Mouse (Mus musculus): ENCODE results near the gene Bcl7b. TPM values are rescaled to one million over a fixed set of nuclear protein-coding genes. Genes with fewer than 3 reads are reported as not detected.

The Bcl7b gene
- polyA plus RNA-seq, 1 experiment from 2014 or later: 58.8 TPM

DNA sequence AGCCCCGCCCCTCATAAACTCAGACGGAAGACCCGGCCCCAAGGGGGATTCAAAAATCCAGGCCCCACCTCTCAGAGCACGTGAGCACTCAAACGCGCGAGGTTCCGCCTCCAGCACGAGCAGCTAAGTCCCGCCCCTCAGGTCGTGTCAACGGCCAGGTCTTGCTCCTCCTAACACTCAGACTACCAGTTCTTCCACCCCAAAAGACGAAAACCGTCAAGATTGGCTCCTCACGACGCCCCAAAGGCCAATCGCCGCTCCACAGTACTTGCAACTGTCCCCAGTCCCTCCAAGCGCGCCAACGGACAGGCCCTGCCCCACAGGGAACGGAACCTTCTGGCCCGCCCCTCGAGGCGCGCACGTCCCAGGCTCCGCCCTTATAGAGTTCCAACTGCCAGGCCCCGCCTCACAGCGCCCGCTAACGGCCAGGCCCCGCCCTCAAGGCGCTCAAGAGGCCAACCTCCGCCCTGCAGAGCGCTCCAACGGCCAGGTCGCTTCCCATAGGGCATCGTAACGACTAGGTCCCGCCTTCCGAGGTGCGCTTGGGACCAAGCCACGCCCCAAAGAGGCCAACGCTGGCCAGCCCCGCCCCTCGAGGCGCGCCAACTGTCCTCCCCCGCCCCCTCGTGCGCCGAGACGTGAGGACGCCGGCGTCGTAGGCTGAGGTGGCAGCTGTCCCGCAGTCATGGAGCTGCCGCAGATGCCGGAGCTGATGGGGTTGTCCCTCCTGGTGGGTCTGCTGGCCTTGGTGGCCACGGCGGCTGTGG lies 18.8 kb upstream of the Bcl7b start, which contains the start of gene Tbl2:
Gene Tbl2, plus strand, starts transcription at position 605 of the 767 bp plus-strand sequence.
- Histone ChIP-seq H3K27ac (peak within 1 kb of the TSS; percentile 85), H3K4me2 (ENCODE audit: low read length) (peak within 1 kb of the TSS; percentile 75), H3K9me3 (replicated peaks; ENCODE audit: low read length) (no peaks in the 10 kb centered on the region), H3K9ac (ENCODE audit: low read depth, low read length) (peak within 1 kb of the TSS; percentile 61), H3K4me1 (replicated peaks; ENCODE audit: insufficient read depth, low read length) (no peaks in the 10 kb centered on the region; the same call in 1 of the 2 replicates), H3K27me3 (ENCODE audit: insufficient read depth, low read length) (no peaks in the 10 kb centered on the region), H3K4me3 (replicated peaks; ENCODE audit: low read depth, low read length) (peak within 1 kb of the TSS; percentile 63), H3K36me3 (ENCODE audit: insufficient read depth, low read length) (peaks cover 5% of the 10 kb centered on the region)
- TF ChIP-seq CTCF (IDR thresholded peaks at IDR 0.05; ENCODE audit: low read depth): peak; percentile 46; the same call in 1 of the 2 replicates
- ATAC-seq (replicated peaks; ENCODE audit: low FRiP score, low read depth) (peak; percentile 98), DNase-seq (ENCODE audit: low spot score) (peak; percentile 100)
- under 1% methylated on average over 59 of the region's 63 CpGs for WGBS

DNA sequence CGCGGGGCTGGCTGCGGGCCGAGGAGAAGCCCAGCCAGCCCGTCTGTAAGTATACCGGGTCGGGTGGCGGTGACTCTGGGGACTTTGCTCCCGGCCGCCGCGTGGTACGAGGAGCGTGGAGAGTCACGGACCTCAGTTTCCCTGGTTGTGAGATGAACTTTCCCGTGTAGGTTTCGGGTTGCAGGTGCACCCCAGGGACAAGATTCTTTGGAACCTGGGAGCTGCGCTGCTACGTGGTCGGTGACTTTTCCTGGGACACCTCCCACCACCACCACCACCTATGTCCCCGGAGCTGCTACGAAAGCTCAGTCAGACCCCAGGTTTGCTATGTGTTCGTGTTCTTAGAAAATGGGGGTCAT lies 18.3 kb upstream of the Bcl7b start:
- Histone ChIP-seq H3K9ac (ENCODE audit: low read depth, low read length) (peak overlapping the region; percentile 61), H3K36me3 (ENCODE audit: insufficient read depth, low read length) (peaks cover 10% of the 10 kb centered on the region), H3K9me3 (replicated peaks; ENCODE audit: low read length) (no peaks in the 10 kb centered on the region), H3K27ac (no peak overlapping the region), H3K4me3 (replicated peaks; ENCODE audit: low read depth, low read length) (peak overlapping the region; percentile 63), H3K4me2 (ENCODE audit: low read length) (peak overlapping the region; percentile 75), H3K4me1 (replicated peaks; ENCODE audit: insufficient read depth, low read length) (no peaks in the 10 kb centered on the region; the same call in 1 of the 2 replicates), H3K27me3 (ENCODE audit: insufficient read depth, low read length) (no peaks in the 10 kb centered on the region)
- WGBS: under 1% methylated on average over 23 of the region's 23 CpGs
- no peak for TF ChIP-seq CTCF (IDR thresholded peaks at IDR 0.05; ENCODE audit: low read depth)
- DNase-seq (ENCODE audit: low spot score): no peak
- no peak for ATAC-seq (replicated peaks; ENCODE audit: low FRiP score, low read depth)

DNA sequence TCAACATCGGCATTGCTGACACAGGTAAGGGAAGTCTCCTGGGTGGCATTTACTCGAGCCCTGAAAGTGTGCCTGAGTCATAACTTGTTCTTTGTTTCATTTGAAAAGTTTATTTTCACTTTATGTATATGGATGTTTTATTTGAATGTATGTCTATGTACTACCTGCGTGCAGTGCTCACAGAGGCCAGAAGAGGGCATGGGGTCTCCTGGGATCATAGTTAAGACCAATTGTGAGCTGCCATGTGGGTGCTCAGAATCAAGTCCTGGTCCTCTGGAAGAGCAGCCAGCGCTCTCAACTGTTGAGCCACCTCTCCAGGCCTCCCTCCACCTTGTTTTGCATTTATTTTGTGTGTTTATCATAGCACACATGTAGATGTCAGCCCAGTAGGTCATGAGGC lies 11.6 kb upstream of the Bcl7b start:
- Histone ChIP-seq H3K4me1 (replicated peaks; ENCODE audit: insufficient read depth, low read length) (no peaks in the 10 kb centered on the region), H3K9ac (ENCODE audit: low read depth, low read length) (no peak overlapping the region), H3K4me3 (replicated peaks; ENCODE audit: low read depth, low read length) (no peak overlapping the region), H3K36me3 (ENCODE audit: insufficient read depth, low read length) (peaks cover 57% of the 10 kb centered on the region), H3K27me3 (ENCODE audit: insufficient read depth, low read length) (no peaks in the 10 kb centered on the region), H3K4me2 (ENCODE audit: low read length) (no peak overlapping the region), H3K27ac (no peak overlapping the region), H3K9me3 (replicated peaks; ENCODE audit: low read length) (no peaks in the 10 kb centered on the region)
- peak; percentile 31; the same call in 1 of the 2 replicates for TF ChIP-seq CTCF (IDR thresholded peaks at IDR 0.05; ENCODE audit: low read depth)
- 95% methylated on average over 4 of the region's 4 CpGs for WGBS
- ATAC-seq (replicated peaks; ENCODE audit: low FRiP score, low read depth) (no peak), DNase-seq (ENCODE audit: low spot score) (no peak)

DNA sequence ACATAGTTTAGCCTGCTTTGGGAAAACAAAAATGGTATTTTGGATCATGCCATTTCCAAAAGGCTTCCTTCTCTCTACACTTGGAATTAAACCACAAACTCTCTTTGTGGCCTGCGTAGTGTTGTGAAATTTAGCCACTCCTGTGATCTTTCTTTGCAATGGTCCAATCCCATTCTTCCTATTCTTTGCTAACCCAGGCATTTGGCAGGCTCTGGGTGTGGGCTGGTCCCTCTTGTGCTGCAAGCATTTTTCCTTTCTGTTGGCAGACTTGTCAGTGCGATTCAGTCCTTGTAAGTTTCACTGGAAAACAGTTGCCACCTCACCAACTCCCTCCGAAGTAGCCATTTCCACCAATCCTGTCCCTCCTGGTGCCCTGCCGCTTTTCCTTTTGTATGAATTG lies 6.9 kb upstream of the Bcl7b start:
- Histone ChIP-seq H3K27ac (peak overlapping the region; percentile 87; the same call in 1 of the 2 replicates), H3K9me3 (replicated peaks; ENCODE audit: low read length) (no peaks in the 10 kb centered on the region), H3K4me2 (ENCODE audit: low read length) (no peak overlapping the region), H3K9ac (ENCODE audit: low read depth, low read length) (no peak overlapping the region), H3K4me1 (replicated peaks; ENCODE audit: insufficient read depth, low read length) (no peaks in the 10 kb centered on the region), H3K27me3 (ENCODE audit: insufficient read depth, low read length) (no peaks in the 10 kb centered on the region), H3K4me3 (replicated peaks; ENCODE audit: low read depth, low read length) (no peak overlapping the region), H3K36me3 (ENCODE audit: insufficient read depth, low read length) (peaks cover 39% of the 10 kb centered on the region)
- no peak for TF ChIP-seq CTCF (IDR thresholded peaks at IDR 0.05; ENCODE audit: low read depth)
- WGBS: 92% methylated on average over 4 of the region's 4 CpGs
- DNase-seq (ENCODE audit: low spot score): no peak
- no peak for ATAC-seq (replicated peaks; ENCODE audit: low FRiP score, low read depth)

DNA sequence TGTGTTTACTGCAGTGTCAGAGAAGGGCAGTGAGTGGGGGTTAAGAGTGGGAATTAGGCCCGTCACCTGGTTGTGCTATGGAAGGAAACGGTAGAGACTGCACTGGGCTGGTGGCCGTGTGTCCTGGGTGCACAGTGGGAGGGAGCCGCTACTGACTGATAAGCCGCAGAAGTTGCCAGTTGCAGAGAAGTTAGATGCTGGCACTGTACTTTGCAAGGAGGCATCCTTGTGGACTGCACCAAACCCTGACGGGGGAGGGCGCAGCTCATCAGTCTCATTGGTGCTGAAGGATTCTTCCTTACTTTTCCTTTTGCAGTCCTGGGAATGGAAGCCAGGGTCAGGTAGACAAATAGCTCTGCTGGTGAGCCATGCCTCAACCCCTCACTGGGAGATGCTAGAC lies 6.4 kb upstream of the Bcl7b start:
- ATAC-seq (replicated peaks; ENCODE audit: low FRiP score, low read depth) (no peak), DNase-seq (ENCODE audit: low spot score) (no peak)
- no peaks in the 10 kb centered on the region for H3K4me1 ChIP-seq (replicated peaks; ENCODE audit: insufficient read depth, low read length)
- no peaks in the 10 kb centered on the region for H3K9me3 ChIP-seq (replicated peaks; ENCODE audit: low read length)
- no peaks in the 10 kb centered on the region for H3K27me3 ChIP-seq (ENCODE audit: insufficient read depth, low read length)
- H3K27ac ChIP-seq: peak overlapping the region; percentile 87
- H3K4me3 ChIP-seq (replicated peaks; ENCODE audit: low read depth, low read length): no peak overlapping the region
- no peak for TF ChIP-seq CTCF (IDR thresholded peaks at IDR 0.05; ENCODE audit: low read depth)
- WGBS: 79% methylated on average over 7 of the region's 7 CpGs
- no peak overlapping the region for H3K4me2 ChIP-seq (ENCODE audit: low read length)
- peaks cover 35% of the 10 kb centered on the region for H3K36me3 ChIP-seq (ENCODE audit: insufficient read depth, low read length)
- H3K9ac ChIP-seq (ENCODE audit: low read depth, low read length): no peak overlapping the region

DNA sequence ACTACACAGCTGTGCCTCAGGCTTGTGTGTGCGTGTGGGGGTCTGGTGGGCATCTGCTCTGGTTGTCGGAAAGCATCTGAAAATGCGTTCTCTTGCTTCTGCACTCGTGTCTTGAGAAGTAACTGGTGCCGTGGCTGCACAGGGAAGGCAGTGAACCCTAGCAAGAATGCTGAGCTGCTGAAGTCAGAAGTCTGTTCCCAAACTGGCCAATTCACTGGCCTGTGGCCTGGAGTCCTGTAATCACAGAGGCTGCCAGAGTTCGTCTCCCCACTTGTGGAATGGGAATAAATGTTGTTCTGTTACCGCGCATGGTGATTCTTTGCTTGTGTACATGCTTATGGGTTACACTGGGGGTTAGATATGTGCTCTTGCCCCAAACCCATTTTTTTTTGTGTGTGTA lies 5.7 kb upstream of the Bcl7b start:
- 57% methylated on average over 8 of the region's 8 CpGs for WGBS
- no peak for DNase-seq (ENCODE audit: low spot score)
- Histone ChIP-seq H3K4me1 (replicated peaks; ENCODE audit: insufficient read depth, low read length) (no peaks in the 10 kb centered on the region), H3K4me3 (replicated peaks; ENCODE audit: low read depth, low read length) (no peak overlapping the region), H3K27ac (peak overlapping the region; percentile 87), H3K9me3 (replicated peaks; ENCODE audit: low read length) (no peaks in the 10 kb centered on the region), H3K36me3 (ENCODE audit: insufficient read depth, low read length) (peaks cover 28% of the 10 kb centered on the region), H3K27me3 (ENCODE audit: insufficient read depth, low read length) (no peaks in the 10 kb centered on the region), H3K9ac (ENCODE audit: low read depth, low read length) (no peak overlapping the region), H3K4me2 (ENCODE audit: low read length) (no peak overlapping the region)
- no peak for TF ChIP-seq CTCF (IDR thresholded peaks at IDR 0.05; ENCODE audit: low read depth)
- no peak; the same call in 1 of the 2 replicates for ATAC-seq (replicated peaks; ENCODE audit: low FRiP score, low read depth)

Data from kidney, postnatal 0 days (tissue).